Mouse (Mus musculus): ENCODE measurements at regions not wholly inside any gene's neighbourhood (a gene's known extent, or its start where the extent isn't known, plus 50 kb on each side); places are given as distances from the start of the nearest gene placed in this dataset.

GRCm38 (mm10) chr15:62122265-62123023, 1199.6 kb upstream of the A1bg start:
- no peak for DNase-seq

- no peak for DNase-seq
Measured at GRCm38 (mm10) chr15:62121696-62122095, 1198.9 kb upstream of the A1bg start.

GRCm38 (mm10) chr15:62120735-62121134, 1197.9 kb upstream of the A1bg start:
- DNase-seq, result no peak

GRCm38 (mm10) chr15:62118997-62119396, 1196.2 kb upstream of the A1bg start:
- DNase-seq, result no peak

GRCm38 (mm10) chr15:62116184-62116583, 1193.4 kb upstream of the A1bg start:
- no peak for DNase-seq

GRCm38 (mm10) chr15:62114815-62115214, 1192.0 kb upstream of the A1bg start:
- no peak for DNase-seq

GRCm38 (mm10) chr15:62112151-62112550, 1189.3 kb upstream of the A1bg start:
- no peak for DNase-seq

GRCm38 (mm10) chr15:62107976-62108375, 1185.2 kb upstream of the A1bg start:
- DNase-seq, result no peak

GRCm38 (mm10) chr15:62106518-62106975, 1183.7 kb upstream of the A1bg start:
- peak; percentile 70 for DNase-seq

- no peak for DNase-seq
Measured at GRCm38 (mm10) chr15:62105483-62105882, 1182.7 kb upstream of the A1bg start.

GRCm38 (mm10) chr15:62104653-62105052, 1181.8 kb upstream of the A1bg start:
- no peak for DNase-seq

GRCm38 (mm10) chr15:62099683-62100082, 1176.9 kb upstream of the A1bg start:
- DNase-seq, result no peak

GRCm38 (mm10) chr15:62098791-62099660, 1176.2 kb upstream of the A1bg start:
- DNase-seq, result peak; percentile 50

- DNase-seq, result no peak
Measured at GRCm38 (mm10) chr15:62096778-62097177, 1174.0 kb upstream of the A1bg start.

GRCm38 (mm10) chr15:62095198-62095597, 1172.4 kb upstream of the A1bg start:
- DNase-seq, result no peak

- no peak for DNase-seq
Measured at GRCm38 (mm10) chr15:62093672-62094071, 1170.9 kb upstream of the A1bg start.

- DNase-seq, result no peak
Measured at GRCm38 (mm10) chr15:62092671-62093185, 1169.9 kb upstream of the A1bg start.

GRCm38 (mm10) chr15:62091746-62092659, 1169.2 kb upstream of the A1bg start:
- no peak for DNase-seq

GRCm38 (mm10) chr15:62091144-62091543, 1168.3 kb upstream of the A1bg start:
- DNase-seq, result no peak

GRCm38 (mm10) chr15:62088341-62088740, 1165.5 kb upstream of the A1bg start:
- DNase-seq, result no peak

- DNase-seq, result no peak
Measured at GRCm38 (mm10) chr15:62087755-62088154, 1164.9 kb upstream of the A1bg start.

- no peak for DNase-seq
Measured at GRCm38 (mm10) chr15:62086037-62086436, 1163.2 kb upstream of the A1bg start.
